Mouse (Mus musculus) liver, adult 2 months (tissue): ENCODE measurements around the gene Zbtb8os. TPM values are rescaled to one million over a fixed set of nuclear protein-coding genes. Genes with fewer than 3 reads are reported as not detected.

ENCODE experiments used
- DNase-seq: peaks from one replicate; pipeline ENCODE4 v3.0.0-alpha.2; 2011; ENCODE audit warnings: low read depth, low spot score; ENCODE audit errors: extremely low read depth
- H3K27ac ChIP-seq: fragments of 200-500 bp; replicated peaks from 2 replicates; pipeline ENCODE4 v1.5.1; 2012; ENCODE audit warnings: low read depth, mild to moderate bottlenecking, control low read depth, inconsistent platforms, low read length; ENCODE audit not compliant: insufficient read depth
- H3K27me3 ChIP-seq: fragments of 200-500 bp; 2 replicates; pipeline ENCODE4 v1.6.1; 2012; ENCODE audit warnings: mild to moderate bottlenecking, moderate library complexity, low read length, inconsistent platforms; ENCODE audit not compliant: control insufficient read depth, insufficient read depth
- H3K36me3 ChIP-seq: fragments of 200-500 bp; 2 replicates; pipeline ENCODE4 v1.6.1; 2012; ENCODE audit warnings: low read length, inconsistent platforms; ENCODE audit not compliant: control insufficient read depth, insufficient read depth
- H3K4me1 ChIP-seq: fragments of 200-500 bp; 2 replicates; pipeline ENCODE4 v1.6.1; 2011; ENCODE audit warnings: low read length; ENCODE audit not compliant: control insufficient read depth, insufficient read depth
- H3K4me3 ChIP-seq: fragments of 200-500 bp; 2 replicates; pipeline ENCODE4 v1.5.1; 2011; ENCODE audit warnings: low read depth, mild to moderate bottlenecking, control low read depth, low read length, moderate library complexity; ENCODE audit not compliant: insufficient read depth
- H3K79me2 ChIP-seq: fragments of 200-500 bp; 2 replicates; pipeline ENCODE4 v1.6.1; 2012; ENCODE audit warnings: inconsistent platforms, mild to moderate bottlenecking, low read length, moderate library complexity; ENCODE audit not compliant: control insufficient read depth, insufficient read depth
- H3K9ac ChIP-seq: fragments of 200-500 bp; 2 replicates; pipeline ENCODE4 v1.6.1; 2012; ENCODE audit warnings: low read depth, mild to moderate bottlenecking, control low read depth, inconsistent platforms, low read length
- CTCF ChIP-seq: fragments of 200-500 bp; IDR thresholded peaks from 2 replicates; pipeline ENCODE4 v1.5.1; 2011; ENCODE audit warnings: low read depth, low read length, control low read depth
- POLR2A ChIP-seq: fragments of 200-500 bp; IDR thresholded peaks from 2 replicates; pipeline ENCODE4 v1.6.1; 2011; ENCODE audit warnings: low read length, control low read depth; ENCODE audit not compliant: insufficient read depth; ENCODE audit errors: extremely low read depth
- WGBS: fragments of 180-500 bp; shearing (Covaris S2); methylation state at CpG from one replicate; pipeline ENCODE4 v1.1.7; 2018; 5-methylcytosine and 5-hydroxymethylcytosine counted together
- polyA plus RNA-seq: library from polyadenylated mRNA; depleted of rRNA; stranded (reverse); fragments of >200 nt; gene quantifications from 2 replicates; pipeline ENCODE4 v1.2.3, GENCODE M21; 2012
- total RNA-seq: library from RNA; depleted of rRNA; stranded (reverse); fragments of >200 nt; gene quantifications from 2 replicates; pipeline ENCODE4 v1.2.3, GENCODE M21; 2014

The Zbtb8os gene
- total and polyA plus RNA-seq, 2 experiments: 14.7 to 32.8 TPM

GRCm38 (mm10) chr4:129362771-129363170, 27.3 kb downstream of the Zbtb8os start:
- H3K4me1 ChIP-seq: no peaks in the 10 kb centered on the region
- peak; percentile 67 for DNase-seq
- 0 out of 2 replicates have a peak, but pooled peaks cover 3% of the 10 kb centered on the region for H3K79me2 ChIP-seq
- H3K27me3 ChIP-seq: no peaks in the 10 kb centered on the region
- TF ChIP-seq CTCF: no peak
- TF ChIP-seq POLR2A: no peak
- no peak overlapping the region for H3K27ac ChIP-seq
- peaks cover 8% of the 10 kb centered on the region; the same call in 1 of the 2 replicates for H3K36me3 ChIP-seq
- H3K4me3 ChIP-seq: no peak overlapping the region
- no peak overlapping the region for H3K9ac ChIP-seq
- WGBS: 66% methylated on average over 5 of the region's 5 CpGs

- no peak overlapping the region for H3K27ac ChIP-seq
- no peak for TF ChIP-seq POLR2A
- TF ChIP-seq CTCF: no peak
- WGBS: 87% methylated on average over 9 of the region's 9 CpGs
- no peak overlapping the region for H3K4me3 ChIP-seq
- no peaks in the 10 kb centered on the region for H3K27me3 ChIP-seq
- 0 out of 2 replicates have a peak, but pooled peaks cover 3% of the 10 kb centered on the region for H3K79me2 ChIP-seq
- no peak overlapping the region for H3K9ac ChIP-seq
- peaks cover 8% of the 10 kb centered on the region; the same call in 1 of the 2 replicates for H3K36me3 ChIP-seq
- H3K4me1 ChIP-seq: no peaks in the 10 kb centered on the region
- DNase-seq: peak; percentile 61
Measured at GRCm38 (mm10) chr4:129363463-129363862, 28.0 kb downstream of the Zbtb8os start.

DNA sequence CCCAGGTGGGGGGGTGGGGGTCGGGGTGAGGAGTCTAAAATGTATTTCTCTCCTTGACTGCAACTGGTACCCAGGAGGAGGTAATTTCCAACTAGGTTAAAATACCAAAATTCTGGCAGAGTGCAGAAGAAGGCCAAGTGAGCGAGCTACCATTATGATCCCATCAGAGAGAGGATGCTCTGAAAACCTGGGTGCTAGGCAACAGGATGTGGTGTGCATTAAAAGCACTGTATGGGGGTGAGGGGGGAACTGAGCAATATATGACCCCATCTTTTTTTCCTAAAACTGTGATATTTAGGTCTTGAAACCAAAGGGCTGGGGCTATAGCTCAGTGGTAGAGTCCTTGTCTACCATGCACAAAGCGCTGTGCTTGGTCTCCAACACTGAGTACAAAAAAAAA, 28.9 kb downstream of the Zbtb8os start:
- Histone ChIP-seq H3K4me1 (no peaks in the 10 kb centered on the region), H3K4me3 (no peak overlapping the region), H3K79me2 (0 out of 2 replicates have a peak, but pooled peaks cover 3% of the 10 kb centered on the region), H3K27me3 (no peaks in the 10 kb centered on the region), H3K9ac (no peak overlapping the region), H3K36me3 (peaks cover 8% of the 10 kb centered on the region; the same call in 1 of the 2 replicates), H3K27ac (no peak overlapping the region)
- DNase-seq: no peak
- WGBS: 87% methylated on average over 3 of the region's 3 CpGs
- TF ChIP-seq POLR2A: no peak
- TF ChIP-seq CTCF: no peak

DNA sequence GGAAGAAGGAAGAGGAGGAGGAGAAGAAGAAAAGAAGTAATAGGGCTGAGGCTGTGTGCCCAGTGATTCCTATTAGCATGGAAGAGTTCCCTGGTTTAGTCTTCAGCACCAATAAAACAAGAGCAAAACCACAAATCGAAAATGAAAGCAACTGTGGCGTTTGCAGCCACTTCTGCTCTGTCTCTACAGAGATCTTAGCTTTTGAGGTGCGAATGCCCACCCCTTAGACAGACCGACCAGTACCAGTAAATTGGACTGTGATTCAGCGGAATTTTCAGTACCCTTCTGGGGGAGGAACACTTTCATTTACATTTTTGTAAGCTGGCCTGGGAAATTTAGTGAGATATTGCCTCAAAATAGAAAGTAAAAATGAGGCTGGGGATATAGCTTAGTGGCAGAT, 29.7 kb downstream of the Zbtb8os start:
- WGBS: 82% methylated on average over 5 of the region's 5 CpGs
- H3K9ac ChIP-seq: no peak overlapping the region
- H3K4me3 ChIP-seq: no peak overlapping the region
- H3K79me2 ChIP-seq: 0 out of 2 replicates have a peak, but pooled peaks cover 3% of the 10 kb centered on the region
- TF ChIP-seq CTCF (no peak), POLR2A (no peak)
- H3K27ac ChIP-seq: no peak overlapping the region
- H3K27me3 ChIP-seq: no peaks in the 10 kb centered on the region
- H3K36me3 ChIP-seq: peaks cover 3% of the 10 kb centered on the region; the same call in 1 of the 2 replicates
- H3K4me1 ChIP-seq: no peaks in the 10 kb centered on the region
- DNase-seq: no peak

GRCm38 (mm10) chr4:129371391-129371790, 35.9 kb downstream of the Zbtb8os start:
- DNase-seq: no peak
- Histone ChIP-seq H3K27ac (no peak overlapping the region), H3K4me3 (no peak overlapping the region), H3K36me3 (no peaks in the 10 kb centered on the region; the same call in 1 of the 2 replicates), H3K4me1 (no peaks in the 10 kb centered on the region), H3K9ac (no peak overlapping the region), H3K79me2 (peaks cover 2% of the 10 kb centered on the region; the same call in 1 of the 2 replicates), H3K27me3 (no peaks in the 10 kb centered on the region)
- WGBS: 99% methylated on average over 3 of the region's 3 CpGs
- peak; percentile 6; the same call in 1 of the 2 replicates for TF ChIP-seq CTCF
- TF ChIP-seq POLR2A: no peak
